In the genomic region with DNA sequence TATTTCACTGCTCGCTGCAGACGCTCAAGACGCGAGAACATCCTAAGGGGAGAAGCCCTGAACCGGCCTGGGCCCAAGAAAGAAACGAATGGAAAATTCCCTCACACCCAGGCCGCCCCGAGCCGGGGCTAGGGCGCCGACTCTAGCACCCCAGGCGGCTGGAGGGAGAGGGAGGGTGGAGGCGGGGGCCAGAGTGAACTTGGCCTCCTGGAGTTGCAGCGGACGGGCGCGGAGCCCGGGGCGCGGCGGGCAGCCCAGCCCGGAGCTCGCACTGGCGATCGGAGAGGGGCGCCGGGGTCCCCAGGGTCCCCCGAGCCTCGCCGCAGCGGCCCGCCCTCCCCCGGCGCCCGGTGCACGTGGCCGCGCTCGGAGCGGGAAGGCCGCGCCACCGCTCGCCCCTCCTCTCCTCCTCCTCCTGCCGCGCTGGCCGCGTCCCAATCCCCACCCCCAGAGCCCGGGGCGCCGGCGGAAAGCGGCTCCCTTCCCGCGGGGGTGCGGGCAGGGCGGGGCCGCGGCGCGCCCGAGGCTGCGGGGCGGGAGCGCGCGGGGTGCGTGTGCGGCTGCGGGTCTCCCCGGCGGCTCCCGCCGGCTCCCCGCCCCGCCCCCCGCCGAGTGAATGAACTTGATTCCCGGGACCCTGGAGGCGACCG, we compare ENCODE assay signal across 8 mouse cellular contexts.
DNase-seq lines count a peak whose midpoint lies in the region; ATAC-seq lines count a peak whose summit lies in the region.

No protein-coding gene starts in this region.

- peaks cover 2% of the 10 kb centered on the region; the same call in 1 of the 2 replicates for H3K4me1 ChIP-seq in embryonic facial prominence, embryonic 11.5 days (ENCODE audit: control insufficient read depth, insufficient read depth, low read length)
- H3K4me1 ChIP-seq in limb, embryonic 10.5 days = peaks cover 49% of the 10 kb centered on the region
- H3K4me1 ChIP-seq in midbrain, embryonic 12.5 days = peaks cover 44% of the 10 kb centered on the region
- H3K4me1 ChIP-seq in stomach, embryonic 14.5 days (ENCODE audit: control insufficient read depth, insufficient read depth, low read length) = peaks cover 37% of the 10 kb centered on the region

- H3K9me3 ChIP-seq in embryonic facial prominence, embryonic 11.5 days (replicated peaks; ENCODE audit: control insufficient read depth, low read length) = no peaks in the 10 kb centered on the region
- no peaks in the 10 kb centered on the region for H3K9me3 ChIP-seq in limb, embryonic 10.5 days (replicated peaks)
- H3K9me3 ChIP-seq in midbrain, embryonic 12.5 days = no peaks in the 10 kb centered on the region
- no peaks in the 10 kb centered on the region for H3K9me3 ChIP-seq in stomach, embryonic 14.5 days (ENCODE audit: control insufficient read depth, low read depth, low read length)

- H3K4me3 ChIP-seq in embryonic facial prominence, embryonic 11.5 days (ENCODE audit: low read depth, low read length) = peak overlapping the region; percentile 66
- peak overlapping the region; percentile 86 for H3K4me3 ChIP-seq in limb, embryonic 10.5 days
- peak overlapping the region; percentile 84 for H3K4me3 ChIP-seq in midbrain, embryonic 12.5 days
- H3K4me3 ChIP-seq in stomach, embryonic 14.5 days (ENCODE audit: low read depth, low read length) = peak overlapping the region; percentile 99

- peak overlapping the region; percentile 99 for H3K27ac ChIP-seq in embryonic facial prominence, embryonic 11.5 days (replicated peaks; ENCODE audit: low read depth, low read length)
- peak overlapping the region; percentile 100 for H3K27ac ChIP-seq in limb, embryonic 10.5 days
- H3K27ac ChIP-seq in midbrain, embryonic 12.5 days (replicated peaks) = peak overlapping the region; percentile 98
- H3K27ac ChIP-seq in stomach, embryonic 14.5 days (ENCODE audit: low read length) = peak overlapping the region; percentile 100

- peak overlapping the region; percentile 91 for H3K4me2 ChIP-seq in embryonic facial prominence, embryonic 11.5 days (ENCODE audit: low read depth, low read length)
- H3K4me2 ChIP-seq in midbrain, embryonic 12.5 days (replicated peaks) = peak overlapping the region; percentile 94
- peak overlapping the region; percentile 91 for H3K4me2 ChIP-seq in stomach, embryonic 14.5 days (replicated peaks; ENCODE audit: low read depth, low read length)

- under 1% methylated on average over 39 of the region's 81 CpGs for WGBS in embryonic facial prominence, embryonic 11.5 days
- 1% methylated on average over 79 of the region's 81 CpGs for WGBS in limb, embryonic 10.5 days
- WGBS in midbrain, embryonic 12.5 days = under 1% methylated on average over 43 of the region's 81 CpGs
- under 1% methylated on average over 30 of the region's 81 CpGs for WGBS in stomach, embryonic 14.5 days

- H3K27me3 ChIP-seq in embryonic facial prominence, embryonic 11.5 days (ENCODE audit: control insufficient read depth, insufficient read depth, low read length) = no peaks in the 10 kb centered on the region
- H3K27me3 ChIP-seq in limb, embryonic 10.5 days (ENCODE audit: low read depth, poor library complexity, severe bottlenecking) = no peaks in the 10 kb centered on the region
- H3K27me3 ChIP-seq in midbrain, embryonic 12.5 days = no peaks in the 10 kb centered on the region; the same call in 1 of the 2 replicates
- H3K27me3 ChIP-seq in stomach, embryonic 14.5 days (ENCODE audit: control insufficient read depth, insufficient read depth, low read length) = no peaks in the 10 kb centered on the region

- ATAC-seq in embryonic facial prominence, embryonic 11.5 days (replicated peaks; ENCODE audit: insufficient number of reproducible peaks, low FRiP score, low TSS enrichment, low read depth) = peak; percentile 77
- ATAC-seq in midbrain, embryonic 12.5 days (ENCODE audit: low FRiP score, low read depth) = peak; percentile 80
- ATAC-seq in stomach, embryonic 14.5 days (ENCODE audit: insufficient number of reproducible peaks, insufficient read depth, low FRiP score, low read depth) = peak; percentile 83

- peak overlapping the region; percentile 100 for H3K9ac ChIP-seq in embryonic facial prominence, embryonic 11.5 days (replicated peaks; ENCODE audit: low read length)
- H3K9ac ChIP-seq in midbrain, embryonic 12.5 days (replicated peaks) = peak overlapping the region; percentile 95
- H3K9ac ChIP-seq in stomach, embryonic 14.5 days (replicated peaks; ENCODE audit: low read depth, low read length) = peak overlapping the region; percentile 99

- no peaks in the 10 kb centered on the region for H3K36me3 ChIP-seq in embryonic facial prominence, embryonic 11.5 days (replicated peaks; ENCODE audit: control insufficient read depth, insufficient read depth, low read depth, low read length)
- no peaks in the 10 kb centered on the region for H3K36me3 ChIP-seq in limb, embryonic 10.5 days
- no peaks in the 10 kb centered on the region for H3K36me3 ChIP-seq in midbrain, embryonic 12.5 days
- no peaks in the 10 kb centered on the region for H3K36me3 ChIP-seq in stomach, embryonic 14.5 days (ENCODE audit: control insufficient read depth, insufficient read depth, low read length)

- peak; percentile 97 to 98 for DNase-seq in adrenal gland, postnatal 36 days
- peak; percentile 74 for DNase-seq in embryonic facial prominence, embryonic 11.5 days (ENCODE audit: low spot score)
- DNase-seq in heart, adult 18-20 months = peak; percentile 94 to 96
- peak; percentile 93 for DNase-seq in kidney, adult 18-20 months
- peak; percentile 81 for DNase-seq in limb, embryonic 10.5 days (ENCODE audit: low spot score)
- DNase-seq in thymus, postnatal 36 days = no peak

Comparison
In these comparisons a context has a peak if more than half of its experiments do, and no peak if none do; other contexts are left out.
1. DNase-seq: peak in adrenal gland, postnatal 36 days (2 of 2), embryonic facial prominence, embryonic 11.5 days (single experiment), heart, adult 18-20 months (2 of 2), kidney, adult 18-20 months (single experiment) and limb, embryonic 10.5 days (single experiment); none in thymus, postnatal 36 days (0 of 2).
2. Peak in every context shown above with its lines, with median percentiles within 50 percentile points of each other: ATAC-seq, H3K27ac ChIP-seq, H3K4me2 ChIP-seq, H3K4me3 ChIP-seq and H3K9ac ChIP-seq.